Mouse (Mus musculus): ENCODE data around the gene Noxred1.

DNA sequence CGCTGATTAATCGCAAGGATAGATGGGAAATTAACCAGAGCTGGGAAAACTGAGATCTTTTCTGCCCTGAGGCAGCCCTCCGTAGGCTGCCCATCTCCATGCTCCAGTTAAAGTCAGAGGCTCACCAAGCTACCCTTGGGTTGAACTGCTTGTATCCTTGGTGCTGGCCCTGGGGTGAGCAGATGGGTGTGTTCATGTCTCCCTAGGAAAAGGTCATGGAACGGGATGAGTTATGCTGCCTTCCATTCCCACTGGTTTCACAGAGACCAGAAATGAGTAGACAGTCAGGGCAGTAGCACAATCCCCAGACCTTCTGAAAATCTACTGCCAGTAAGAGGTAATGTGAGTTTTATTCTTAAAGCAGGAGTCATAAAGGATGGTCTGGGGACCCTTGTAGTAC lies 60.9 kb downstream of the Noxred1 start:
- TF ChIP-seq CTCF (IDR thresholded peaks at IDR 0.05; ENCODE audit: control insufficient read depth, insufficient read depth, low read length), result no peak
- no peak for TF ChIP-seq POLR2A (IDR thresholded peaks at IDR 0.05; ENCODE audit: borderline replicate concordance, control insufficient read depth, low read depth, low read length)

Measured in bone marrow, adult 2 months (tissue).